Mouse (Mus musculus): ENCODE data around the gene Serinc2. TPM values are rescaled to one million over a fixed set of nuclear protein-coding genes. Genes with fewer than 3 reads are reported as not detected.

The Serinc2 gene
- polyA plus RNA-seq (2014; fragmentation: Nextera tagmentation; extraction: Ambion mirVana) = 32.3 and 35.5 TPM in 2 replicates

GRCm38 (mm10) chr4:130279105-130279504 is at the start of gene Serinc2:
Serinc2 (minus strand) TSS chr4:130279205.
- Histone ChIP-seq H3K4me3 (replicated peaks; ENCODE audit: low read length) (no peak within 1 kb of the TSS), H3K27ac (no peak within 1 kb of the TSS), H3K9me3 (ENCODE audit: control insufficient read depth, low read length) (no peaks in the 10 kb centered on the region), H3K27me3 (ENCODE audit: control insufficient read depth, insufficient read depth, low read length) (0 out of 2 replicates have a peak, but pooled peaks cover 2% of the 10 kb centered on the region), H3K4me1 (replicated peaks; ENCODE audit: control insufficient read depth, insufficient read depth, low read length) (peaks cover 9% of the 10 kb centered on the region; the same call in 1 of the 2 replicates), H3K36me3 (replicated peaks; ENCODE audit: control insufficient read depth, insufficient read depth) (no peaks in the 10 kb centered on the region), H3K4me2 (replicated peaks) (no peak within 1 kb of the TSS), H3K9ac (no peak within 1 kb of the TSS)
- WGBS = 72% methylated on average over 2 of the region's 2 CpGs
- DNase-seq (ENCODE audit: low spot score) = no peak
- ATAC-seq (ENCODE audit: low FRiP score) = no peak

GRCm38 (mm10) chr4:130327366-130327765 is 48.4 kb upstream of the Serinc2 start:
- Histone ChIP-seq H3K9ac (no peak overlapping the region), H3K4me2 (replicated peaks) (no peak overlapping the region), H3K4me1 (replicated peaks; ENCODE audit: control insufficient read depth, insufficient read depth, low read length) (no peaks in the 10 kb centered on the region), H3K27me3 (ENCODE audit: control insufficient read depth, insufficient read depth, low read length) (no peaks in the 10 kb centered on the region), H3K27ac (no peak overlapping the region), H3K36me3 (replicated peaks; ENCODE audit: control insufficient read depth, insufficient read depth) (peaks cover 73% of the 10 kb centered on the region), H3K9me3 (ENCODE audit: control insufficient read depth, low read length) (no peaks in the 10 kb centered on the region), H3K4me3 (replicated peaks; ENCODE audit: low read length) (no peak overlapping the region)
- 85% methylated on average over 9 of the region's 9 CpGs for WGBS
- ATAC-seq (ENCODE audit: low FRiP score) (no peak), DNase-seq (ENCODE audit: low spot score) (no peak)

DNA sequence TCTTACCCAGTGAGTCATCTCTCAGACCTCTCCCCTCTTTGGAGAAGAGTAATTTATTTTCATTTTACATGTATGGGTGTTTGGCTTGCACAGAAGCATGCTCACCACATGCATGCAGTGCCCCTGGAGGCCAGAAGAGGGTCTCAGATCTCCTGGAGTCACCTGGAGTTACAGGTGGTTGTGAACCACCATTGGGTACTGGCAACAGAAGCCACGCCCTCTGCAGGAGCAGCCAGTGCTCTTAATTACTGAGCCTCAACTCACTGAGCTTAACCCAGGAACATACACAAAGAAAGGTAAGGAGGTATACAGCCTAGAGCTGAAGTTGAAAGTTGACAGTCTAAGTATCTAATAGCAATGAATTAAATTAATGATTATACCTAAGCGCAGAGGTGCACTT is 46.4 kb upstream of the Serinc2 start:
- no peak for DNase-seq (ENCODE audit: low spot score)
- Histone ChIP-seq H3K27me3 (ENCODE audit: control insufficient read depth, insufficient read depth, low read length) (no peaks in the 10 kb centered on the region), H3K4me1 (replicated peaks; ENCODE audit: control insufficient read depth, insufficient read depth, low read length) (no peaks in the 10 kb centered on the region), H3K9ac (no peak overlapping the region), H3K36me3 (replicated peaks; ENCODE audit: control insufficient read depth, insufficient read depth) (peaks cover 83% of the 10 kb centered on the region), H3K4me2 (replicated peaks) (no peak overlapping the region), H3K27ac (no peak overlapping the region), H3K9me3 (ENCODE audit: control insufficient read depth, low read length) (no peaks in the 10 kb centered on the region), H3K4me3 (replicated peaks; ENCODE audit: low read length) (no peak overlapping the region)
- 98% methylated on average over 2 of the region's 2 CpGs for WGBS
- ATAC-seq (ENCODE audit: low FRiP score) = no peak

DNA sequence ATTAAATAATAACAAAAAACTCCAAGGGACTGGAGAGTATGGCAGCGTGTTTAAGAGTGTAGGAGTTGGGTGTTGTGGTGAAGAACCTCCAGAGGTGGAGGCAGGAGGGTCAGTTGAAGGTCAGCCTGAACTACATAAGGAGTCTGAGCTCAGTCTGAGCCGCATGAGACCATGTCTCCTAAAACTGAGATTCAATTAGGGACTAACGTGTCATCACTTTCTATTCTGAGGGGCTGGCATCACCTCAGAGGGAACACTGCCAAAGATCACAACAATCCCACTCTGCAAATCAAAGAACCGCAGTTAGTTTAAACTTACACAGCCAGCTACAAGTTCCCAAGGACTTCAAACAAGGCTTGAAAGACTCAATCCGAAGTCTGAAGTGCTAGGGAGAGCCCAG is 44.6 kb upstream of the Serinc2 start:
- H3K9me3 ChIP-seq (ENCODE audit: control insufficient read depth, low read length) = no peaks in the 10 kb centered on the region
- H3K9ac ChIP-seq = no peak overlapping the region
- DNase-seq (ENCODE audit: low spot score) = no peak
- H3K4me1 ChIP-seq (replicated peaks; ENCODE audit: control insufficient read depth, insufficient read depth, low read length) = no peaks in the 10 kb centered on the region
- H3K4me3 ChIP-seq (replicated peaks; ENCODE audit: low read length) = no peak overlapping the region
- H3K27ac ChIP-seq = no peak overlapping the region
- no peak for ATAC-seq (ENCODE audit: low FRiP score)
- H3K4me2 ChIP-seq (replicated peaks) = no peak overlapping the region
- WGBS = 85% methylated on average over 5 of the region's 5 CpGs
- peaks cover 82% of the 10 kb centered on the region for H3K36me3 ChIP-seq (replicated peaks; ENCODE audit: control insufficient read depth, insufficient read depth)
- H3K27me3 ChIP-seq (ENCODE audit: control insufficient read depth, insufficient read depth, low read length) = no peaks in the 10 kb centered on the region

GRCm38 (mm10) chr4:130323165-130323564 is 44.2 kb upstream of the Serinc2 start:
- H3K4me2 ChIP-seq (replicated peaks) = no peak overlapping the region
- H3K27ac ChIP-seq = no peak overlapping the region
- H3K9me3 ChIP-seq (ENCODE audit: control insufficient read depth, low read length) = no peaks in the 10 kb centered on the region
- H3K4me1 ChIP-seq (replicated peaks; ENCODE audit: control insufficient read depth, insufficient read depth, low read length) = no peaks in the 10 kb centered on the region
- no peaks in the 10 kb centered on the region for H3K27me3 ChIP-seq (ENCODE audit: control insufficient read depth, insufficient read depth, low read length)
- H3K36me3 ChIP-seq (replicated peaks; ENCODE audit: control insufficient read depth, insufficient read depth) = peaks cover 79% of the 10 kb centered on the region
- DNase-seq (ENCODE audit: low spot score) (no peak), ATAC-seq (ENCODE audit: low FRiP score) (no peak)
- no peak overlapping the region for H3K9ac ChIP-seq
- H3K4me3 ChIP-seq (replicated peaks; ENCODE audit: low read length) = no peak overlapping the region
- 100% methylated on average over 1 of the region's 1 CpGs for WGBS

DNA sequence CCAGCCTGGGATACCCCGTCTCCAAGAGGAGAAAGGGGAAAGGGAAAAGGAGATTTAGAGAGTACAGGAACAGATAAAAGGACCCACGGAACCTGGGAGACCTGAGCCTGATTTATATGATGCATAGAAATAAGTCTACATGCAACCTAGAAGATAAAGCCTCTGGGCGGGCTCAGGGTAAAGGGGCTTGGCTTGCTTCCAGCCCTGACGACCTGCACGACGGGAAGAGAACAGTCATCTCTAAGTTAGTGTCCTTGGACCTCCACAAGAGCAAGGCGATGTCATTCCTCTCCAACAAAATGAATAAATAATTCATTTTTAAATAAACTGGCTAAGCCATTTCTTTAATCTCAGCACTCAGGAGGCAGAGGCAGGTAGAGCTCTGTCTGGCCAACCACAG is 43.6 kb upstream of the Serinc2 start:
- no peaks in the 10 kb centered on the region for H3K4me1 ChIP-seq (replicated peaks; ENCODE audit: control insufficient read depth, insufficient read depth, low read length)
- no peak overlapping the region for H3K4me3 ChIP-seq (replicated peaks; ENCODE audit: low read length)
- peaks cover 79% of the 10 kb centered on the region for H3K36me3 ChIP-seq (replicated peaks; ENCODE audit: control insufficient read depth, insufficient read depth)
- no peak for ATAC-seq (ENCODE audit: low FRiP score)
- no peak for DNase-seq (ENCODE audit: low spot score)
- 86% methylated on average over 7 of the region's 7 CpGs for WGBS
- H3K9ac ChIP-seq = no peak overlapping the region
- H3K27ac ChIP-seq = no peak overlapping the region
- no peaks in the 10 kb centered on the region for H3K9me3 ChIP-seq (ENCODE audit: control insufficient read depth, low read length)
- H3K27me3 ChIP-seq (ENCODE audit: control insufficient read depth, insufficient read depth, low read length) = no peaks in the 10 kb centered on the region
- H3K4me2 ChIP-seq (replicated peaks) = no peak overlapping the region

DNA sequence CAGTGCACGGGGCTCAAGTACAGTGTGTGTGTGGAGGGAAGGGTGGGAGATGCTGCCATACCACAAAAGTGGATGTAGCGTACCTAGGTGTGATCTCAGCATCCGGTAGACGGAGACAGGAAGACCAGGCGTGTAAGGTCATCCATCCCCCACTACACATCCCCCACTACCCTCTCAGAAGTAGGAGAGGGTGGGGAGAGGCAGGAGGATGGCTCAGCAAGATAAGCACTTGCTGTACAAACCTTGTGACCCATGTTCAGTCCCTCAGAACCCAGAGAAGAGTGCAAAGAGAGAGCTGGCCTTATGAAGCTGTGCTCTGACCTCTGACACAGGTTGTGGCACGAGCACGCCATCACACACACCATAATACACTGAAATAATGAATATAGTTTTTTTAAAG is 42.6 kb upstream of the Serinc2 start:
- no peak for DNase-seq (ENCODE audit: low spot score)
- Histone ChIP-seq H3K27ac (no peak overlapping the region), H3K4me3 (replicated peaks; ENCODE audit: low read length) (no peak overlapping the region), H3K36me3 (replicated peaks; ENCODE audit: control insufficient read depth, insufficient read depth) (peaks cover 78% of the 10 kb centered on the region), H3K27me3 (ENCODE audit: control insufficient read depth, insufficient read depth, low read length) (no peaks in the 10 kb centered on the region), H3K9ac (no peak overlapping the region), H3K4me2 (replicated peaks) (no peak overlapping the region), H3K4me1 (replicated peaks; ENCODE audit: control insufficient read depth, insufficient read depth, low read length) (no peaks in the 10 kb centered on the region), H3K9me3 (ENCODE audit: control insufficient read depth, low read length) (no peaks in the 10 kb centered on the region)
- 93% methylated on average over 7 of the region's 7 CpGs for WGBS
- ATAC-seq (ENCODE audit: low FRiP score) = no peak

GRCm38 (mm10) chr4:130319564-130319963 is 40.6 kb upstream of the Serinc2 start:
- no peaks in the 10 kb centered on the region for H3K9me3 ChIP-seq (ENCODE audit: control insufficient read depth, low read length)
- H3K4me3 ChIP-seq (replicated peaks; ENCODE audit: low read length) = no peak overlapping the region
- WGBS = 83% methylated on average over 7 of the region's 7 CpGs
- DNase-seq (ENCODE audit: low spot score) = no peak
- no peaks in the 10 kb centered on the region for H3K27me3 ChIP-seq (ENCODE audit: control insufficient read depth, insufficient read depth, low read length)
- H3K36me3 ChIP-seq (replicated peaks; ENCODE audit: control insufficient read depth, insufficient read depth) = peaks cover 76% of the 10 kb centered on the region
- ATAC-seq (ENCODE audit: low FRiP score) = no peak
- no peaks in the 10 kb centered on the region for H3K4me1 ChIP-seq (replicated peaks; ENCODE audit: control insufficient read depth, insufficient read depth, low read length)
- no peak overlapping the region for H3K4me2 ChIP-seq (replicated peaks)
- no peak overlapping the region for H3K9ac ChIP-seq
- H3K27ac ChIP-seq = no peak overlapping the region

DNA sequence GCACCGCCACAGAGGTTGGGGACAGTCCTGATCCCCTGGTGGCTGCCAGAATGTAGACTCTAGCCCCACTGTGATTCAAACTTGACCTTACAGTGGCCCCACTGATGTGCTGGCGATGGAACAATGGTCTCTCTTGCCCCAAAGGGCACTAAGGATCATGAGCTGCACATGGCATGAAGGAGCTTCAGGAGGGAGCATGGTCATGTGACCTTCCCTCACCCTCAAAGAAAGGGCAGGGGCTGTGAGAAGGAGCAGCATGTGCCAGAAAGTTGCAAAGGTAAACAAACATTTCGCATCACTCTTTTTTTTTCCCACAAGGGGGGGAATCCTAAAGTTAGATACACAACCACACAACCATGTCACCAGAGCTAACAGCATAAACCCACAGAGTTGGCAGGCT is 39.1 kb upstream of the Serinc2 start:
- ATAC-seq (ENCODE audit: low FRiP score) = no peak
- Histone ChIP-seq H3K9ac (no peak overlapping the region), H3K9me3 (ENCODE audit: control insufficient read depth, low read length) (no peaks in the 10 kb centered on the region), H3K36me3 (replicated peaks; ENCODE audit: control insufficient read depth, insufficient read depth) (peaks cover 78% of the 10 kb centered on the region), H3K4me3 (replicated peaks; ENCODE audit: low read length) (no peak overlapping the region), H3K27ac (no peak overlapping the region), H3K4me1 (replicated peaks; ENCODE audit: control insufficient read depth, insufficient read depth, low read length) (no peaks in the 10 kb centered on the region), H3K27me3 (ENCODE audit: control insufficient read depth, insufficient read depth, low read length) (no peaks in the 10 kb centered on the region), H3K4me2 (replicated peaks) (no peak overlapping the region)
- 62% methylated on average over 3 of the region's 3 CpGs for WGBS
- no peak for DNase-seq (ENCODE audit: low spot score)

DNA sequence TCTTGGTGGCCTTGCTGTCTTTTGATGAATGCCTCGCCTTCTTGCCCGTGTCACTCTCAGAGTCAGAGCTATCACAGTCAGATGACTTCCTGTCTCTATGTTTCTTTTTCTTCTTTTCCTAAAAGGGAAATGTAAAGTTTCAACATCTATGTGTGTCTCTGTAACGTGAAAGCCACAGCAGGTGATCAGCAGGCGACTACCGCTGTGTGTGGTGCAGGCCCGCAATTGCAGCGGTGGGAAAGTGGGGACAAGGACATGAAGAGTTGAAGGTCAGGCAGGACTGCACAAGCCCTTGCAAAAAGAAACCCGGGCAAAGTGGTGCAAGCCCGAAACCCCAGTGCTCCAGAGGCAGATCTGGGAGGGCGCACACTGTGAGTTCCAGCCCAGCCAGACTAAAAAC is 37.7 kb upstream of the Serinc2 start:
- no peaks in the 10 kb centered on the region for H3K27me3 ChIP-seq (ENCODE audit: control insufficient read depth, insufficient read depth, low read length)
- no peaks in the 10 kb centered on the region for H3K4me1 ChIP-seq (replicated peaks; ENCODE audit: control insufficient read depth, insufficient read depth, low read length)
- H3K36me3 ChIP-seq (replicated peaks; ENCODE audit: control insufficient read depth, insufficient read depth) = peaks cover 71% of the 10 kb centered on the region
- H3K27ac ChIP-seq = no peak overlapping the region
- H3K9me3 ChIP-seq (ENCODE audit: control insufficient read depth, low read length) = no peaks in the 10 kb centered on the region
- H3K9ac ChIP-seq = no peak overlapping the region
- WGBS = 81% methylated on average over 10 of the region's 10 CpGs
- no peak for ATAC-seq (ENCODE audit: low FRiP score)
- H3K4me3 ChIP-seq (replicated peaks; ENCODE audit: low read length) = no peak overlapping the region
- no peak for DNase-seq (ENCODE audit: low spot score)
- H3K4me2 ChIP-seq (replicated peaks) = no peak overlapping the region
